Mouse (Mus musculus): Measurements from ENCODE around the gene Ndufb5.
"Not testable (repeated sequence)": the region's sequence is repeated elsewhere in the genome, so short reads cannot be mapped to it uniquely, and the experiment has no call there.

GRCm38 (mm10) chr3:32705647-32706348 lies 31.0 kb upstream of the Ndufb5 start, which contains the start of gene Actl6a:
- TF ChIP-seq POLR2A (IDR thresholded peaks at IDR 0.05; ENCODE audit: insufficient read length, low read depth); MAX (IDR thresholded peaks at IDR 0.05; ENCODE audit: low read depth); MYOD1 (IDR thresholded peaks at IDR 0.05; ENCODE audit: control insufficient read depth in 1 of 3, insufficient read length in 2 of 3, low read depth in 2 of 3); MYOG (IDR thresholded peaks at IDR 0.05; ENCODE audit: control insufficient read depth in 1 of 3, insufficient read depth in 1 of 3, insufficient read length in 2 of 3, low read depth in 2 of 3); USF1 (IDR thresholded peaks at IDR 0.05; ENCODE audit: low read depth); POLR2AphosphoS2 (IDR thresholded peaks at IDR 0.05; ENCODE audit: insufficient read length, low read depth); CEBPB (IDR thresholded peaks at IDR 0.05; ENCODE audit: insufficient read depth, poor library complexity, severe bottlenecking): not testable (repeated sequence)
